Mouse (Mus musculus) left cerebral cortex, adult 9 months (tissue): ENCODE data around the gene Gsk3a.

Source experiments
- DNase-seq, 2 experiments: peaks; one replicate each; pipeline ENCODE4 v3.0.0; 2022; ENCODE audit warnings: low spot score in 2 of 2

Gsk3a gene

DNA sequence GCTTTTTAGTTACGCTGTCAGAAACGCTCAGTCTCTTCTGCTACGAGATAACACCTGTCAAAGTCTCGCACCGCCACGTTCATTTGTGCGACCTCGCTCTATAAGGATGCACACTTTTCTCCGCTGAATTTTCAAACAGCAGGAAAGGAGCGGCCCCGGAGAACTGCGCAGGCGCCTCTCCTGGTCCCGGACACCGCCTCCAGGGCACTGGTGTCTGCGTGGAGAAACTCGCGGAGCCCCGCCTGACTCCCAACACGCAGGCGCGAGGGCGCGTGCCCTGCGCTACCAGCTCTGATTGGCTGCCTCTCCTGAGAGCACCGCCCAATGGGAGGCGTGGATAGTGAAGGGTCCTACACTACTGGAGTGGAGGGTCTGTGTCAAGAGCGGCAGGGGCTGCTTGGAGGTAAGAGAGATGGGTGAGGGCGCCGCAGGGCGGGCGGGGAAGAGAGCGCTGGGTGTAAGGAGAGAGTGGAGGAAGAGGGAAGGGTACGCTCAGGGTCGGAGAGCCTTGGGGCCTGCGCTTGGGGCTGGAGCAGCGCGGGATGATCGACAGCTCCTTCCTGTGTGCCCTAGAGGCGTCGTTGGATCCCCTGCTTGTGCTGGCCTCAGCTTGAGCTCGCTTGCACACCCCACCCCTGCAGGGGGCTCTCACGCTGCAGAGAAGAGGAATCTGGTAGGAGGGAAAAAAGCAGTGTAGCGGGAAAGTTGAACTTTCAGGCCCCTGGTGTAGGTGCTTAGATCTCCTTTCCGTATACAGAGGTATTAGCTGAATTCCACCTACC is 16.4 kb downstream of the Gsk3a start, which contains the start of gene Zfp526:
Gene Zfp526 (plus strand): TSS at position 324 of the 782 bp plus-strand sequence.
- peak; percentile 95 to 97 for DNase-seq

DNA sequence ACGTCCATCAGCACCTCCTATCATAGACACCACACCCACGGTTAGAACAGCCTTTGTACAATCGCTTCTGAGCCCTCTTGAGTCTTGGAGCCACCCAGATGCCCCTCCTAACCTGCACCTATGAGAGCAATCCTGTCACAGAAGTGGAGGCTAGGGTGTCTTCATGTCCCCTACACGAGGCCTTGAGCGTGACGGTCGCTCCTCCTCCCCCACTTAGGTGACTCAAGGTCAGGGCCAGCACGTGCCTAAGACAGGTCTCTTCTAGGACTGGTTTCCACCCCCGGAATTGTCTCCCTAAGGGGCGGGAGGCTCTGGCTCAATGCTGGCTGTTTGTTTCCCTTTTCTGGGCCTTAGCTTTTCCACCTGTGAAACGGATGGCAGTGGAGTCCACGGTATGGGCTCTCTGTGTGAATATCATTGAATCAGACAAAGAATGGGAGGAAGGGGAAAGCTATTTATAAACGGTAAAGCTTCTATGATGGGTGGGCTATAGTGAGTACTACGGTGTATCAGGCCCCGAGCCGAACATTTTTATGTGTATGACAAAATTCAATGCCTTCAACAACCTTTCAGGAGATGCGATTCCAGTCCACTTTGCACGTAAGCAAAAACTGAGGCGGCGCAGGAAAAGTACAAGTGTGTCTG is 17.1 kb downstream of the Gsk3a start, which contains the start of gene Dedd2:
Gene Dedd2 (minus strand): TSS at position 159 of the 645 bp plus-strand sequence.
- no peak for DNase-seq

DNA sequence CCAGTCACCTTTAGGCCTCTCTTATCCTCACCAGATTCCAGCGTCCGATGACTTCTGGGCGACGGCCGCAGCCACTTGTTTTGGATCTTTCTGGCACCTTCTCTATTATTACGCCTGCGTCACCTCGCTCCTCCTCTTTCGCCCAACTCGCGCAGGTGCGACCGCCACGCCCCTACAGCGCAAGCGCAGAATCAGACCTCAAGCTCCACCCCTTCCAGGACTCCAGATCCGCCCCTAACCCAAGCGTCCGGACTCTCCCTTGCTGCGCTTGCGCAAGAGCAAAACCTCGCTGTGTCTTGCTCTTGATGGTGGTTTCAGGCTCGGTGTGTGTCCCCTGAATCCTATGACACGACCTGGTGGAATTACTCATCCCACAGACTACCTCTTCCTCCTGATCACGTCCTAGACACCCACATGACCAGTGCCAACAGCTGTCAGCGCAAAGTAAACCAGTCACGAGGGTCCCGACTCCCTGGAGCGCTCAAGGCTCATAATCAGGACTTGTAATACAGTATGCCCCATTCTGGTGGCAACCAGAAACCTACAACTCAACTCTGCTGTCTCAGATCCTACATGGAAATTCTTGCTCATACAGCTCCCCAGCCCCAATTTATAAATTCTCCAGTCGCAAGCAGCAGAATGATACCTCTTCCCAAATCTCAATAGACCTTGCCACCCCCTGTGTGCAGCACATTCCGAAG is 17.7 kb downstream of the Gsk3a start:
- DNase-seq, result peak; percentile 85 to 96

DNA sequence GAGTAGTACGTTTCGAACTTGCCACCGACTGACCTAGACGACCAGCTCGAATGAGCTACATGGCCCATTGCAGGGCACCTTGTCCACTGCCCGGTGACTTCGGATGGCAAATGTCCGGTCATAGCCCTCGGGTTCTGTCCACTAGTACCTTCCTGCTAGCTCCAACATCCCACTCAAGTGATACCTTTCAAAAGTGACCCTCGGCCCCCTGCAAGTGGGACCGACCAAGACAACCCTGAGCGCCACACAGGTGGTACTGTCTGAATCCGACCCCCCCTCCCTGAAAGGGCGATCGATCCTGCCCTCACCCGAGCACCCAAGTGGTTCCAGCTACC is 18.3 kb downstream of the Gsk3a start:
- no peak for DNase-seq

DNA sequence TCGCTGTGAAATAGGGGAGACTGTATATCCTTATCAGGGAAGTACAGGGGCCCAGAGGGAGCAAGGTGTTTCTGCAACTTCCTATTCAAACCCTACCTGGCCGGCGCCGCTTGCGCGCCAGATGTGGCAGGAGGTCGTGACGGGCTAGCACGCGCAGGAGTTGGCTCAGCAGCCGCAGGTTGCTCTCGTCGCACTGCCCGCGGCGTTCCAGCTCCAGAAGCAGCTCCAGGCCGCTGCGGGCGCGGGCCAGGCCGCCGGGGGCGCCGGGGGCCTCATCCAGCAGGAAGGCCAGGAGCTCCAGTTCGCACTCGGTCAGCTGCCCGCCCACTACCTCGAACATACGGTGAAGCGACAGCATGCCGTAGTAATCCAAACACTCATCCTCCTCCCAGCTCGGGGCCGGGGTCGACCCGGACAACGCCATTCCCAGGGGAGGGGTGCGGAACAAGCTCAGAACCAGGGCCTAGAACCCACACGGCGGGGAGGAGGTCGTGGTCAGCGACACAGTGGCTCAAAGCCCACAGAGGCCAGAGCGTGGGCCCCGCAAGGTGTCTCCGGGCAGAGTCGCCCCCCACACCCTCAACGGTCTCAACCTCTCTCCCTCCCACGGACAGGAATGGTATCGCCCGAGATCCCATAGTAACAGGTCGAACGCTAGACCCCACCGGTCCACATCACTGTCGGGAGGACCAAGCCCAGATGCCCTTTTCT is 18.8 kb downstream of the Gsk3a start:
- DNase-seq, result no peak

DNA sequence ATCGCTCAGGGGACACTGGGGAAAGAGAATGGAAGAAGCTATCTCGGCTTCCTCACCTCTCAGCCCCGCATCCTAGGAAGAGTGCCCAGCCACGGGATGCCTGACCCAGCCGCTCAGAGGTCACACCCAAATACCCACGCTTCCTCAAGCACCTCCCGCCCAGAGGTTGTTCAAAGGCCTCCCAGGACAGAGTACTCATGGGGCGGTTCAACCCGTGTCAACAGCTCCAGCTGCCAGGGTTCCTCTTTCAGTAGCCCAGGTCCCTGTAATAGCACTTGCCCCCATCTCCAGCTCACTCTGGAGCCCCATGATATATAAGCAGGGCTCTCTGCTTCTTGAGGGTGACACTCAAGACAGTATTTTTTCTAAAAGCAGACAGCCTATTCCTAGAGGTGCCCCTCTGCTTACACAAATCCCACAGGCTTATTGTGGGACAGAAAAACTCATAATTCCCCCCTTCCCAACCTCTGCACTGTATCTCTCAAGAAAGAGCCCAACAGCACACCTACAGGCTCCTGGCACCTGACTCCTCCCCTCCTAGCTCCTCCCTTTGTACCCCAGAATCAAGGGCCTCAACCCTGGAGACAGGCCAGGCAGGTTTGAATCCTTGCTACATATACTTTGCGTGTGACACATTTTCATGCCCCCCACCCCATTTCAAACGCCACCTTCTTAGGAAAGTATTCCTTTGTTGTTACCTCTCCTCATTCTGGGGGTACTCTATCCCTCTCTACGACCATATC is 19.8 kb downstream of the Gsk3a start:
- DNase-seq, result no peak

DNA sequence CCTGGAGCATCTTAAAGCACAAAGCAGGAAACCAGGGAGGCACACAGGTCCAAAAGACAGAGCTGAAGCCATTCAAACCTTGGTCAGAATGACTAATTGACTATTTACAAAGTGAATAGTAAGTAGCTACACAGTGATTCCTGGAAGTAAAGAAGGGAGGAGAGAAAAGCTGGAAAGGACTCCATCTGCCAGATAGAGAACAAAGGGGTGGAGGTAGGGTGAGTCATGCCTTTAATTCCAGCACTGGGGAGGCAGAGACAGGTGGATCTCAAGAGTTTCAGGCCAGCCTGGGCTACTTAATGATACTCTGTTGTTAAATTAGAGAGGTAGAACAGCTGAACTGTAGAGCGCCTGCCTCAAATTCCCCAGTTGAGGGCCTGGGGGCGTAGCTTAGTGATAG is 23.5 kb downstream of the Gsk3a start:
- no peak for DNase-seq

DNA sequence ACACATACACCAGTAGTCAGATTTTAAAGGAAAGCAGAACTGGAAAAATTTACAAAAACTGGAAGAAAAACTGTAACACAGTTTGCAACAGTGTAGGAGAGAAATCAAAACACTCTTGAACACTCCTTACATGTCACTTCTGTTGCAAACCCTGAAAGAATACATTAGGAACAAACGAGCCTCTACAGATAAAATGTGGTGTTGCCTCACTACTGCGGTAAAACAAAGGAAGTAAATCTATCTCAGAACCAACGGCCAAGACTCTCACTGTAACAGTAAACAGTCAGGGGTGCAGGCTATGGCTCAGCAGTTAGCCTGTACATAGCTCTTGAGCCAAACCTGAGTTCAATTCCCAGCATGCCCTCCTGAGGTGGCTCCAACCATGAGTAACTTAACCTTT is 24.6 kb downstream of the Gsk3a start:
- no peak for DNase-seq

DNA sequence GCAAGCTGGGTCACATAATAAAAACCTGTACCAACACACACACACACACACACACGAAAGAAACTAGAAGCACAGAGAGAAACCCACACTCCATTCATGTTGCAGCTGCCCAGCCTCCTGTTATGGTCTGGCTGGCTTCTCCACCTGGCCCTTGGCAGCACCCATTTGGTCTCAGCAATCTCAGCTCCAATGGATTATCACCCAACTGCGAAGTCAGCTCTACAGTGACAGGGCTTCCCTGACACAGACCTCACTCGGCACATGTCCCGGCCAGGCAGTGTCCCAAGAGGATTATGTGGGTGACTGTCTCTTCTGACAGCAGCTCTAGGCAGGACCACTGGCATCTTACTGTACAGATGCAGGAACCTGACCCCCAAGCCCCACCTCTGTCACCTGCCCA is 27.2 kb downstream of the Gsk3a start:
- no peak for DNase-seq

DNA sequence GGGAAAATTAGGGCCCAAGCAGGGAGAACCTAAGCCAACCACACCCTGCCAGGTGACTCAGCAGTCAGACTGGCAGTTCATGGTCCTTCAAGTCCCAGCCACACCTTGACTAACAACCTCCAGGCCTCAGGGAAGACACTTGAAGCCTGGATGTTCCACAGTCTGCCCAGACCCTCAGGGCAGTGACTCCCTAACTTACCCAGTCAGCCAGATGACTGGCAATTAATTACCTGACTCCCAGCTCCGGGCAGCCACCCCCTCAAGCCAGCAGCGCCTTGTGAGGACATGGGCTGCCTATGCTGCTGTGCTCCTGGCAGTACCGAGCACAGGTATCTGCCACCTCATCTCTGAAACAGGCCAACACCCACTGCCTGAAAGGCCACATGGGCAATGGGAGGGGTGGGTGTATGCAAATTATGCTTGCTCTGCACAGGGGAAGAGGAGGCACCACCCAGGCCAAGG is 28.5 kb downstream of the Gsk3a start:
- DNase-seq, result no peak

DNA sequence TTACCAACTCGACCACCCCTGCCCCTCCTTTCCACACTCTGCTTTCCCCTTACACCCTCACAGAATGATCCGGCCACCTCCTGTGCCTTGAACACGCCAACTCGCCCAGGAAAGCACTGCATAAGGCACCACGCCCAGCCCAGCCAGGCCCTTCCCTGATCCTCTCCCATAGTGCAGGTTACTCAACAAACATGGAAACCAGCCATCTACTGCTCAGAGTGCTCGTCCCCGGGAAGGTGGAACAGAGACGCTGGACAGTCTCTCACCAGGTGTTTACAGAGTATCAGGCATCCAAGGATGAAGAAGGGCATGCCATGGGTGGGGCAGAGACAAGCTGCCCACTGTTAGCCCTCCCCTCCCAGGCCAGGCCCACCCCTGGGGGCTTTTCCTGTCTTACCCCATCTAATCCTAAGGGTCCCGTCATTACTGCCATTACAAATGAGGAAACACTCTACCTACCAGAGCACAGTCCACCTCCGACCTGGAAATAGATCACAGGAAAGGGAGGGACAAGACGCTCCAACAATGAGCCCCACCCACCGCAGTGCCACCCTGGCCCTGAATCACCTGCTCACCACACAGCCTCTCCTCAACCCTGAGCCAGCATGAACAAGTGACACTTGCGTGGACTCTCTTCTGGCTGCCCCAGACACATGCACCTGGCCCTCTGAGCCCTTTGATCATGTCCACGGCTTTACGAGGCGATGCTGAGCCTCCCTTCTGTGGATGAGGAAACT is 31.4 kb downstream of the Gsk3a start:
- no peak for DNase-seq

DNA sequence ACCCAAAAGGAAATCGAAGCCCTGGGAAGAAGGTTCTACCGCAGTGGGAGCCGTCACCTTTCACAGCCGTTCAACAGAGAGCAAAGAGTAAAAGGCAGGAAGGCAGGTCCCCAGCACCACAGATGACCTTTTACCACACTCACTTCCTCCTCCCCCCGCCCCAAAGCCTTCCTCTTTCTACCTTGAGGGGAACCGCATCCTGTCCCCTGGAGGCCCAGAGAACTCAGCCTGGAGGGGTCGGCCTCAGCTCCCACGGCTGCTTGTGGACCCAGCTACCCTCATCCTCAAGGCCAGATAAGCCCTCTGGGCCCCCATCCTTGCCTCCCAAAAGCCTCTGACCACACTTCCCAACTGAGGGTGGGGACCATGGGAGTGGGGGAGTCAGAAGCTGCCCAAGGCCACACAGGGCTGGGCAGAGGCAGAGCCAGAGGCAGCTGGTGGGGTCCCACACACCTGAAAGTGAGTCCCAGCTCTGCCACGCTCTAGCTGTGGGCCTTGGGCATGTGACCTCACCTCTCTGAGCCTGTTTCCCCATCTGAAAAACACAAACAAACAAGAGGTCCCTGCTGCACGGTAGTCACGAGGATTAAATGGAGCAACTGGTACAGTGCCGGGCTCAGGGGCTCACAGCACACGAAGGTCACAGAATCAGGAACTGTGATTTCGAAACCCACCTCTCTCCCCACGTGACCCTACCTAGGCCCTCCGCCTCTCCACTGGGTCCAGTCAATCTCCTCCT is 32.1 kb downstream of the Gsk3a start:
- DNase-seq, result no peak

DNA sequence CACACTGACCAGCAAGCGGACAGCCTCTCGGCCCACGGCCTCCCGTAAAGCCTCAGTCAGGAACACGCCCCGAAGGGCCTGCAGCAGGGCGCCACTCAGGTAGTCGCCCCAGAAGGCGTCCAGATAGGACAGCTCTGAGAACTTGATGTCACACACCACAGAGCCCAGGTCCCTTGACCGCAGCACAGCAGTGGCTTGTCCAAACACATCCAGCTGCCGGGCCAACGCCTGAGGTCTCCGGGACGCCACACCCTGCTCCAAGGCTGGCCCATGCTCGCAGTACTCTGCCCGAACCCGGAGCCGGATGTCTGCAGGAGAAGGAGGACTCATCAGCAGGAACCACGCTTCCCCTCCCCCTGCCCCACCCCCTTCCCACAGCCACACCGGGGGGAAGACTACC is 34.0 kb downstream of the Gsk3a start:
- DNase-seq, result no peak

DNA sequence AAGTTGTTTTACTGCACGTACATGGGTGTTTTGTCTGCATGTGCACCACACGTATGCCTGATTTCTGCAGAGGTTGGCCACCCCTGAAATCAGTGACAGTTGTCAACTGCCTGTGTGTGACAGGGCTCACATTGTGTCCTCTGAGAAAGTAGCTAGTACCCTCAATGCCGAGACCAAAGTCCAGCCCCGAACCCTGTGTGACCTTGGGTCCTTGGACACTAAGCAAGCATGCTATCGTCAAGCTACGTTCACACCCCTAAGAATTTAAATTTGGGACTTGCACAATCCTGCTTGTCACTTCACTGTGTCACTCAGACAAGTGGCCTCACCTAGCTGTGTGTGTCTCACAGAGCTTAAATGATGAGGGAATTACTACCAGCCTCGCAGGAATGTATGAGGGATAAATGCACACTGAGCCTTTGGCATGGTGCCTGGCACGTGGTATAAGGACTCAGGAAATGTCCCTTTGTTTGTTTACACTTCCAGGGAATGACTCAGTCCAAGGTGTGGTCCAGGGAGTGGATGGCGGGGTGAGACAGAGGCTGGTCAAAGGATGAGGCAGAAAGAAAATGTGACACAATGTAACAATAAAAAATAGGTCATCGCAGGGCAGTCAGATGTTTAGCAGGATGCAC is 40.1 kb downstream of the Gsk3a start:
- DNase-seq, result no peak

DNA sequence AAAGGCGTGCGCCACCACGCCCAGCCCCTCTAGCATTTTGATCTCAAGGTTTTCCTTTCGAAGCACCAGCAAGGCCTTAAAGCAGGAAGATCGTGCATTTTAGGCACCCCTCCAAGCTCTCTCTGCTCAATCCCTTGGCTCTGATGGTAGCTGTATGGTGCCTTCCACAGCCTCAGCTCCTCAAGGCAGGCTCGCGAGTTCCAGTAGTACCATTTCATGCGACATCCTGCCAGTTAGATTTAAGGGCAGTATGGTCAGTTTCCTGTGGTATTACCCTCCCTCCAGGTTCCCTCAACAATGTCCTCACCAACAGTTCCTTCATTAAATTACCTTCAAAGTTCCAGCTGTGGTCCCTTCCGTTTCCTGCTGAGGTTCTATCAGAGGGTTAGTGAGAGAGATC is 41.5 kb downstream of the Gsk3a start:
- no peak for DNase-seq

DNA sequence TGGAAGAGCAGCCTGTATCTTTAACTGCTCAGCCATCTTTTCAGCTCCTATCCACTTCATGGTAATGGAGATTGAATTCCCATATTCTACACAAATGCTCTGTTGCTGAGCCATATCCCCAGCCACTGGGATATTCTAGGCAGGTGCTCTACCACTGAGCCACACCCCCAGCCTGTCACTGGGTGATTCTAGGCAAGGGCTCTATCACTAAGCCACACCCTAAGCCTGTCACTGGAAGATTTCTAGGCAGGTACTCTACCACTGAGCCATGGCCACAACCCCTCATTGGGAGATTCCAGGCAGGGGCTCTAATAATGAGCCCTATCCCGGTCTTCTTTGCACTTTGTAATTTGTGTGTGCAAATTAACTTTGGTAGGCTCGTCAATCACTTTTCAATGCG is 42.5 kb downstream of the Gsk3a start:
- no peak for DNase-seq

DNA sequence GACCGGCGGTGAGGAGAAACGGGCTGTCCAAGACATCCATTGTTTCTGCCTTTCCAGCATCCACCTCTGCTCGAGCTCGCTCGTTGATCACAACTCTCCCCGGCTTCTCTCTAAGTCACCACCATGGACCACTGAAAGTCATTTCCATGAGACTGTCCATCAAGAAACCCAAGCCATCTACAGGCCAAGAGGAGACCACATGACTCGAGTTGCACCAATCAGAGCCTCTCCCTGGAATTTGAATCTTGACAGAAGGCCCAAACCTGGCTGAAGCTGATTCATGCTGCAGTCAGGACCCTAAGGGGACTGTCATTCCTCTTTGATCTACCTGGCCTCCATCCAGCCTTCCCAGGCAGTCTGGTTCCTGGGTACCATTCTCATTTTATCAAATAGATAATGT is 45.5 kb downstream of the Gsk3a start:
- no peak for DNase-seq

DNA sequence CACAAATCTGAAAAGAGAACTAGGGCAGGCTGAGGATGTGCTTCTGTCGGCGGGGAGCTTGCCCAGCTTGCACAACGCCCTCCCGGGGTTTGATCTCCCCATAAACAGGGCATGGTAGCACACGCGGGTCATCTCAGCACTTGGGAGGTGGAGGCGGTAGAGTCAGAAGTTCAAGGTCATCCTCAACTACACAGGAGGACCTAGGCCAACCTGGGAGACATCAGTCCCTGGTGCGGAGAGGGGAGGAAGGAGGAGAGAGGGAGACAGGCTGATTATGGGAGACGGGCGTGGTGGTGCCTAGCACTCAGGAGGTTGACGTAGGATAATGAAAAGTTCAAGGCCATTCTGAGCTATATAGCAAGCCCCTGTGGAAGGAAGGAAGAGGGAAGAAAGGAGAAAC is 46.8 kb downstream of the Gsk3a start:
- no peak for DNase-seq
